ENCODE assay signal across 8 mouse cellular contexts in the genomic region with DNA sequence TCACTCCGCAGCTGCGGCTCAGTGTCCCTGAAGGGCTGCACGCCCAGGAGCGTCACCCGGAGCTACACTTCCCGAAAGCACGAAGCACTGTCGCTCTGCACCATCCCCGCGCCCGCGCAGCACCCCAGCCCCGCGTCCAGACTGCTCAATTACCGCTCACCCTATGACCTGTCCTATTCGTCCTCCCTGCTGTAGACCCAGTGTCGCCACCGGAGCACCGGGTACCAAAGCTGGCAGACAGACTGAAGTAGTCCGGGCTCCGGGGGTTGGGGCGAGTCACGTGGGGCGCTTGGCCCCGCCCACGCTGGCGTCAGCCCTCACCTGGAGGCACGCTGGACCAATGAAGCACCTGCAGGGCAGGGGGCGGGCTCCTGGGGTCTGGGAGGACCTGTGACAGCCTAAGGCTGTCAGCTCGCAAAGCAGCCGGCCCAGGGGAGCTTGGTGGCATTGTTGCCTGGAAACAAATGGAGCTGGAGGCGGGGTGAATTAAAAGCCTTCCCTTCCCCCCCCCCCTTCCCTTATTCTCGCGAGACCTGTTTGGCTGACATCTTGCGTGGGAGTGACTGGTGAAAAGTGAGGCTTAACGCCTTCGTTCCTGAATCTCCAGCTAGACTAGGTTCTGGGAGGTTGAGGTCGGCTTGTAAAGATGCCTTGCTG. TPM values are rescaled to one million over a fixed set of nuclear protein-coding genes. Genes with fewer than 3 reads are reported as not detected.
A peak's percentile ranks its signal among the peaks of the same experiment; 100 is the strongest.
DNase-seq lines count a peak whose midpoint lies in the region; ATAC-seq and TF ChIP-seq lines count a peak whose summit lies in the region.

Gene Gm29427, minus strand, starts transcription at position 239 of the 657 bp plus-strand sequence.

- H3K4me1 ChIP-seq in forebrain, embryonic 15.5 days = peaks cover 25% of the 10 kb centered on the region
- H3K4me1 ChIP-seq in lung, embryonic 14.5 days (ENCODE audit: insufficient read depth) = peaks cover 4% of the 10 kb centered on the region; the same call in 1 of the 2 replicates
- no peaks in the 10 kb centered on the region; the same call in 1 of the 2 replicates for H3K4me1 ChIP-seq in olfactory bulb, adult 2 months (ENCODE audit: control insufficient read depth, insufficient read depth, low read length)
- H3K4me1 ChIP-seq in thymus, adult 2 months (replicated peaks; ENCODE audit: control insufficient read depth, insufficient read depth, low read length) = peaks cover 14% of the 10 kb centered on the region

- peak; percentile 93 for ATAC-seq in forebrain, embryonic 15.5 days (replicated peaks)
- ATAC-seq in lung, embryonic 14.5 days (ENCODE audit: insufficient read depth) = peak; percentile 92

- TF ChIP-seq POLR2A in olfactory bulb, adult 2 months (IDR thresholded peaks at IDR 0.05; ENCODE audit: insufficient read depth, low read depth, low read length) = peak; percentile 55; the same call in 1 of the 2 replicates
- peak; percentile 46; the same call in 1 of the 2 replicates for TF ChIP-seq POLR2A in thymus, adult 2 months (IDR thresholded peaks at IDR 0.05; ENCODE audit: control insufficient read depth, extremely low read depth, insufficient read depth, low read length, poor library complexity)

- H3K4me2 ChIP-seq in forebrain, embryonic 15.5 days (replicated peaks) = peak within 1 kb of the TSS; percentile 87
- H3K4me2 ChIP-seq in lung, embryonic 14.5 days = peak within 1 kb of the TSS; percentile 95

- H3K4me3 ChIP-seq in forebrain, embryonic 15.5 days = peak within 1 kb of the TSS; percentile 92
- H3K4me3 ChIP-seq in layer of hippocampus, adult 2 months = peak within 1 kb of the TSS; percentile 100
- peak within 1 kb of the TSS; percentile 94 for H3K4me3 ChIP-seq in lung, embryonic 14.5 days (ENCODE audit: low read depth, low read length)
- H3K4me3 ChIP-seq in olfactory bulb, adult 2 months (ENCODE audit: insufficient read depth, low read depth, low read length) = peak within 1 kb of the TSS; percentile 67
- peak within 1 kb of the TSS; percentile 93 for H3K4me3 ChIP-seq in thymus, adult 2 months (ENCODE audit: control insufficient read depth, insufficient read depth, low read length)

- peak within 1 kb of the TSS; percentile 90 for H3K27ac ChIP-seq in forebrain, embryonic 15.5 days (replicated peaks)
- H3K27ac ChIP-seq in layer of hippocampus, adult 2 months = peak within 1 kb of the TSS; percentile 95
- peak within 1 kb of the TSS; percentile 84 for H3K27ac ChIP-seq in lung, embryonic 14.5 days (ENCODE audit: low read depth)
- peak within 1 kb of the TSS; percentile 57 for H3K27ac ChIP-seq in olfactory bulb, adult 2 months (ENCODE audit: insufficient read depth, low read depth, low read length)
- peak within 1 kb of the TSS; percentile 66 for H3K27ac ChIP-seq in thymus, adult 2 months (ENCODE audit: control insufficient read depth, insufficient read depth, low read length)

- TF ChIP-seq CTCF in layer of hippocampus, adult 2 months (conservative IDR thresholded peaks at IDR 0.05) = no peak
- TF ChIP-seq CTCF in lung, embryonic 14.5 days (IDR thresholded peaks at IDR 0.05; ENCODE audit: low read depth) = no peak
- TF ChIP-seq CTCF in olfactory bulb, adult 2 months (IDR thresholded peaks at IDR 0.05; ENCODE audit: insufficient read depth, low read depth, low read length) = no peak
- TF ChIP-seq CTCF in thymus, adult 2 months (IDR thresholded peaks at IDR 0.05; ENCODE audit: borderline replicate concordance, control insufficient read depth, extremely low read depth, insufficient read depth, low read length, poor library complexity) = 0 out of 2 replicates have a peak, but pooled peaks have one; percentile 61

- no peaks in the 10 kb centered on the region for H3K9me3 ChIP-seq in forebrain, embryonic 15.5 days
- no peaks in the 10 kb centered on the region for H3K9me3 ChIP-seq in lung, embryonic 14.5 days (ENCODE audit: low read depth, low read length)

- DNase-seq in ES-CJ7 (ENCODE audit: low read depth, low spot score) = peak; percentile 99
- peak; percentile 99 for DNase-seq in cerebellum, adult 11 months
- peak; percentile 91 to 96 for DNase-seq in heart, postnatal 36 days
- peak; percentile 90 to 91 for DNase-seq in layer of hippocampus, adult 2 months (ENCODE audit: low spot score in 2 of 2)
- DNase-seq in lung, embryonic 14.5 days = peak; percentile 90
- peak; percentile 98 for DNase-seq in thymus, adult 2 months

- intact Hi-C loops in heart, postnatal 36 days (cut with DNase I) = no loop called here

- WGBS in forebrain, embryonic 15.5 days = under 1% methylated on average over 38 of the region's 38 CpGs
- under 1% methylated on average over 38 of the region's 38 CpGs for WGBS in lung, embryonic 14.5 days
- WGBS in olfactory bulb, adult 2 months = under 1% methylated on average over 38 of the region's 38 CpGs
- whole genome bisulfite sequencing in thymus, adult 2 months = 1% methylated on average over 38 of the region's 38 CpGs

- H3K9ac ChIP-seq in forebrain, embryonic 15.5 days (replicated peaks) = peak within 1 kb of the TSS; percentile 96
- H3K9ac ChIP-seq in lung, embryonic 14.5 days = peak within 1 kb of the TSS; percentile 94

- H3K27me3 ChIP-seq in forebrain, embryonic 15.5 days = no peaks in the 10 kb centered on the region
- H3K27me3 ChIP-seq in lung, embryonic 14.5 days (ENCODE audit: insufficient read depth, low read length) = no peaks in the 10 kb centered on the region
- H3K27me3 ChIP-seq in thymus, adult 2 months (ENCODE audit: control insufficient read depth, insufficient read depth, low read length) = no peaks in the 10 kb centered on the region

- peaks cover 6% of the 10 kb centered on the region; the same call in 1 of the 2 replicates for H3K36me3 ChIP-seq in forebrain, embryonic 15.5 days
- peaks cover 6% of the 10 kb centered on the region; the same call in 1 of the 2 replicates for H3K36me3 ChIP-seq in lung, embryonic 14.5 days (ENCODE audit: insufficient read depth)
- H3K36me3 ChIP-seq in thymus, adult 2 months (ENCODE audit: control insufficient read depth, insufficient read depth, low read length) = no peaks in the 10 kb centered on the region

RNA-seq across cellular contexts. Expression of gene Gm29427, which starts in this region (rescaled TPM):
- polyA plus RNA-seq in forebrain, embryonic 15.5 days (2015; fragmentation: Nextera tagmentation; extraction: Ambion mirVana) = 0.13 TPM in 1 of 2 replicates, not detected in the other
- total RNA-seq in heart, postnatal 36 days (2021) = under 1 TPM in 1 of 2 experiments, not detected in 1; 0.43 TPM
- not detected for total RNA-seq in layer of hippocampus, adult 2 months (2021)
- not detected in 2 replicates for polyA plus RNA-seq in lung, embryonic 14.5 days (2014; fragmentation: Nextera tagmentation; extraction: Ambion mirVana)
- polyA plus RNA-seq in olfactory bulb, adult 2 months (2012; ENCODE audit: insufficient read depth, insufficient read length, low replicate concordance, missing spikeins) = not detected in 2 replicates
- 0.09 TPM in 1 of 2 replicates, not detected in the other for polyA plus RNA-seq in thymus, adult 2 months (2012; rRNA removed)

Comparison
In these comparisons a context has a peak if more than half of its experiments do, and no peak if none do; other contexts are left out.
1. Peak in every context shown above with its lines: DNase-seq, ATAC-seq, H3K4me3 ChIP-seq and H3K27ac ChIP-seq.
2. Peak in ATAC-seq, H3K4me3 ChIP-seq, H3K27ac ChIP-seq, H3K9ac ChIP-seq and H3K4me2 ChIP-seq in forebrain, embryonic 15.5 days; RNA of the gene not detected or under 1 TPM.
3. Peak in DNase-seq in heart, postnatal 36 days; RNA of the gene not detected or under 1 TPM.
4. Peak in DNase-seq, H3K4me3 ChIP-seq and H3K27ac ChIP-seq in layer of hippocampus, adult 2 months; RNA of the gene not detected or under 1 TPM.
5. Peak in DNase-seq, ATAC-seq, H3K4me3 ChIP-seq, H3K27ac ChIP-seq, H3K9ac ChIP-seq and H3K4me2 ChIP-seq in lung, embryonic 14.5 days; RNA of the gene not detected or under 1 TPM.
6. Peak in DNase-seq, H3K4me3 ChIP-seq and H3K27ac ChIP-seq in thymus, adult 2 months; RNA of the gene not detected or under 1 TPM.